8 mouse cellular contexts compared by ENCODE assay signal in genomic region chr11:120437152-120437856, GRCm38 (mm10). TPM values are rescaled to one million over a fixed set of nuclear protein-coding genes. Genes with fewer than 3 reads are reported as not detected.
DNase-seq lines count a peak whose midpoint lies in the region; ATAC-seq and TF ChIP-seq lines count a peak whose summit lies in the region.

Gene Nploc4, minus strand, starts transcription at chr11:120437708.

- H3K36me3 ChIP-seq in limb, embryonic 13.5 days, result peaks cover 24% of the 10 kb centered on the region
- H3K36me3 ChIP-seq in midbrain, embryonic 15.5 days (replicated peaks), result peaks cover 8% of the 10 kb centered on the region; the same call in 1 of the 2 replicates
- H3K36me3 ChIP-seq in spleen, adult 2 months (ENCODE audit: control insufficient read depth, insufficient read depth, low read length), result peaks cover 10% of the 10 kb centered on the region

- no peaks in the 10 kb centered on the region for H3K27me3 ChIP-seq in limb, embryonic 13.5 days
- H3K27me3 ChIP-seq in midbrain, embryonic 15.5 days (replicated peaks), result no peaks in the 10 kb centered on the region
- H3K27me3 ChIP-seq in spleen, adult 2 months (ENCODE audit: control insufficient read depth, insufficient read depth, low read length), result no peaks in the 10 kb centered on the region

- peak within 1 kb of the TSS; percentile 94 for H3K4me2 ChIP-seq in limb, embryonic 13.5 days (replicated peaks)
- H3K4me2 ChIP-seq in midbrain, embryonic 15.5 days, result peak within 1 kb of the TSS; percentile 72

- H3K4me3 ChIP-seq in bone marrow macrophage, adult 2 months (ENCODE audit: insufficient read depth, low read length), result peak within 1 kb of the TSS; percentile 79
- H3K4me3 ChIP-seq in embryonic fibroblast, embryonic 13.5 days (ENCODE audit: insufficient read depth, low read length), result peak within 1 kb of the TSS; percentile 84
- peak within 1 kb of the TSS; percentile 98 for H3K4me3 ChIP-seq in limb, embryonic 13.5 days
- H3K4me3 ChIP-seq in midbrain, embryonic 15.5 days, result peak within 1 kb of the TSS; percentile 97
- peak within 1 kb of the TSS; percentile 88 for H3K4me3 ChIP-seq in spleen, adult 2 months (ENCODE audit: extremely low read depth, insufficient read depth, insufficient read length)

- WGBS in limb, embryonic 13.5 days, result 1% methylated on average over 57 of the region's 77 CpGs
- WGBS in midbrain, embryonic 15.5 days, result under 1% methylated on average over 75 of the region's 77 CpGs
- WGBS in spleen, adult 2 months, result under 1% methylated on average over 73 of the region's 77 CpGs

- H3K9ac ChIP-seq in limb, embryonic 13.5 days, result peak within 1 kb of the TSS; percentile 96
- H3K9ac ChIP-seq in midbrain, embryonic 15.5 days, result peak within 1 kb of the TSS; percentile 98

- TF ChIP-seq POLR2A in bone marrow macrophage, adult 2 months (IDR thresholded peaks at IDR 0.05; ENCODE audit: borderline replicate concordance, low read depth, low read length), result no peak
- TF ChIP-seq POLR2A in embryonic fibroblast, embryonic 13.5 days (IDR thresholded peaks at IDR 0.05; ENCODE audit: low read depth, low read length), result peak; percentile 77
- peak; percentile 38; the same call in 1 of the 2 replicates for TF ChIP-seq POLR2A in spleen, adult 2 months (IDR thresholded peaks at IDR 0.05; ENCODE audit: low read depth, low read length)

- peak; percentile 89 to 92 for DNase-seq in B cell, adult 2 months
- peak; percentile 80 to 85 for DNase-seq in heart, adult 9 months (ENCODE audit: low spot score in 2 of 2)
- DNase-seq in kidney, adult 9 months, result peak; percentile 84
- peak; percentile 66 to 78 for DNase-seq in spleen, adult 2 months (ENCODE audit: low read depth in 1 of 2, low spot score in 2 of 2)

- ATAC-seq in limb, embryonic 13.5 days (ENCODE audit: low FRiP score, low read depth), result peak; percentile 92
- peak; percentile 78; the same call in 1 of the 2 replicates for ATAC-seq in midbrain, embryonic 15.5 days (replicated peaks)

- peaks cover 9% of the 10 kb centered on the region for H3K4me1 ChIP-seq in bone marrow macrophage, adult 2 months (ENCODE audit: control insufficient read depth, insufficient read depth, low read length)
- no peaks in the 10 kb centered on the region; the same call in 1 of the 2 replicates for H3K4me1 ChIP-seq in embryonic fibroblast, embryonic 13.5 days (ENCODE audit: control insufficient read depth, insufficient read depth, low read length)
- peaks cover 12% of the 10 kb centered on the region for H3K4me1 ChIP-seq in limb, embryonic 13.5 days
- peaks cover 14% of the 10 kb centered on the region for H3K4me1 ChIP-seq in midbrain, embryonic 15.5 days
- H3K4me1 ChIP-seq in spleen, adult 2 months (ENCODE audit: control insufficient read depth, insufficient read depth, insufficient read length), result no peaks in the 10 kb centered on the region

- no peaks in the 10 kb centered on the region for H3K9me3 ChIP-seq in limb, embryonic 13.5 days
- H3K9me3 ChIP-seq in midbrain, embryonic 15.5 days, result no peaks in the 10 kb centered on the region

- TF ChIP-seq CTCF in bone marrow macrophage, adult 2 months (IDR thresholded peaks at IDR 0.05; ENCODE audit: low read depth, low read length), result no peak
- TF ChIP-seq CTCF in embryonic fibroblast, embryonic 13.5 days (IDR thresholded peaks at IDR 0.05; ENCODE audit: borderline replicate concordance, insufficient read depth, low read length), result no peak
- TF ChIP-seq CTCF in spleen, adult 2 months (IDR thresholded peaks at IDR 0.05; ENCODE audit: extremely low read depth, insufficient read depth, insufficient read length, insufficient replicate concordance), result no peak

- peak within 1 kb of the TSS; percentile 62 for H3K27ac ChIP-seq in bone marrow macrophage, adult 2 months (ENCODE audit: insufficient read depth, low read depth, low read length)
- H3K27ac ChIP-seq in embryonic fibroblast, embryonic 13.5 days (ENCODE audit: insufficient read depth, low read length), result peak within 1 kb of the TSS; percentile 56
- peak within 1 kb of the TSS; percentile 79 for H3K27ac ChIP-seq in limb, embryonic 13.5 days
- H3K27ac ChIP-seq in midbrain, embryonic 15.5 days, result peak within 1 kb of the TSS; percentile 85
- H3K27ac ChIP-seq in spleen, adult 2 months (ENCODE audit: insufficient read depth, low read length), result peak within 1 kb of the TSS; percentile 54

RNA-seq across cellular contexts. Expression of gene Nploc4, which starts in this region (rescaled TPM):
- 45.6 and 46.6 TPM in 2 replicates for polyA plus RNA-seq in bone marrow macrophage, adult 2 months (2012; ENCODE audit: insufficient read depth, insufficient read length, missing spikeins)
- polyA plus RNA-seq in embryonic fibroblast, embryonic 13.5 days (2011; ENCODE audit: insufficient read length, low read depth, missing spikeins), result 76.1 and 81.6 TPM in 2 replicates
- polyA plus RNA-seq in limb, embryonic 13.5 days (2015; fragmentation: Nextera tagmentation; extraction: Ambion mirVana), result 34.3 and 37.6 TPM in 2 replicates
- 34.2 and 39.1 TPM in 2 replicates for polyA plus RNA-seq in midbrain, embryonic 15.5 days (2015; fragmentation: Nextera tagmentation; extraction: Ambion mirVana)
- polyA plus RNA-seq in spleen, adult 2 months (2012; rRNA removed), result 25.3 and 31.0 TPM in 2 replicates

Comparison
In these comparisons a context has a peak if more than half of its experiments do, and no peak if none do; other contexts are left out.
1. Peak in every context shown above with its lines: DNase-seq, ATAC-seq, H3K4me3 ChIP-seq and H3K27ac ChIP-seq.